Mouse (Mus musculus): Measurements from ENCODE around the gene Tldc2. TPM values are rescaled to one million over a fixed set of nuclear protein-coding genes. Genes with fewer than 3 reads are reported as not detected.

Tldc2 gene
- polyA plus RNA-seq (2012; rRNA removed), result not detected in 2 replicates

- no peak for DNase-seq (ENCODE audit: low read depth)
These were observed at the start of gene Tldc2 for GRCm38 (mm10) chr2:157086796-157087195. Tldc2 (plus strand) TSS chr2:157087055.

GRCm38 (mm10) chr2:157037303-157037702 lies 49.6 kb upstream of the Tldc2 start:
- no peak for DNase-seq (ENCODE audit: low read depth)

GRCm38 (mm10) chr2:157039900-157040648 lies 46.8 kb upstream of the Tldc2 start:
- no peak for DNase-seq (ENCODE audit: low read depth)

- DNase-seq (ENCODE audit: low read depth), result no peak
These were observed 46.2 kb upstream of the Tldc2 start for GRCm38 (mm10) chr2:157040649-157041046.

- no peak for DNase-seq (ENCODE audit: low read depth)
These were observed 45.4 kb upstream of the Tldc2 start for GRCm38 (mm10) chr2:157041421-157041820.

- DNase-seq (ENCODE audit: low read depth), result no peak
These were observed 43.3 kb upstream of the Tldc2 start for GRCm38 (mm10) chr2:157043556-157043955.

GRCm38 (mm10) chr2:157043987-157044386 lies 42.9 kb upstream of the Tldc2 start:
- DNase-seq (ENCODE audit: low read depth), result no peak

GRCm38 (mm10) chr2:157045932-157046331 lies 40.9 kb upstream of the Tldc2 start:
- DNase-seq (ENCODE audit: low read depth), result no peak

- DNase-seq (ENCODE audit: low read depth), result no peak
These were observed 39.9 kb upstream of the Tldc2 start for GRCm38 (mm10) chr2:157046956-157047355.

- DNase-seq (ENCODE audit: low read depth), result no peak
These were observed 38.3 kb upstream of the Tldc2 start for GRCm38 (mm10) chr2:157048395-157049181.

GRCm38 (mm10) chr2:157049831-157050243 lies 37.0 kb upstream of the Tldc2 start:
- DNase-seq (ENCODE audit: low read depth), result no peak

- DNase-seq (ENCODE audit: low read depth), result no peak
These were observed 34.4 kb upstream of the Tldc2 start for GRCm38 (mm10) chr2:157052448-157052847.

- DNase-seq (ENCODE audit: low read depth), result no peak
These were observed 33.7 kb upstream of the Tldc2 start for GRCm38 (mm10) chr2:157053124-157053523.

- no peak for DNase-seq (ENCODE audit: low read depth)
These were observed 33.1 kb upstream of the Tldc2 start for GRCm38 (mm10) chr2:157053787-157054186.

GRCm38 (mm10) chr2:157054297-157054696 lies 32.6 kb upstream of the Tldc2 start:
- no peak for DNase-seq (ENCODE audit: low read depth)

GRCm38 (mm10) chr2:157054816-157055215 lies 32.0 kb upstream of the Tldc2 start:
- no peak for DNase-seq (ENCODE audit: low read depth)

- no peak for DNase-seq (ENCODE audit: low read depth)
These were observed 31.1 kb upstream of the Tldc2 start for GRCm38 (mm10) chr2:157055721-157056120.

GRCm38 (mm10) chr2:157057186-157057585 lies 29.7 kb upstream of the Tldc2 start:
- DNase-seq (ENCODE audit: low read depth), result no peak

- DNase-seq (ENCODE audit: low read depth), result no peak
These were observed 29.1 kb upstream of the Tldc2 start for GRCm38 (mm10) chr2:157057758-157058157.

- DNase-seq (ENCODE audit: low read depth), result no peak
These were observed 28.4 kb upstream of the Tldc2 start for GRCm38 (mm10) chr2:157058342-157058998.

- no peak for DNase-seq (ENCODE audit: low read depth)
These were observed 27.7 kb upstream of the Tldc2 start for GRCm38 (mm10) chr2:157059166-157059565.

GRCm38 (mm10) chr2:157060037-157060436 lies 26.8 kb upstream of the Tldc2 start:
- DNase-seq (ENCODE audit: low read depth), result no peak

Measured in gonadal fat pad, adult 2 months (tissue).